Mouse (Mus musculus) hindbrain, embryonic 16.5 days (tissue): ENCODE results near the gene Qrich2. TPM values are rescaled to one million over a fixed set of nuclear protein-coding genes. Genes with fewer than 3 reads are reported as not detected.

Experiments
- ATAC-seq: fragments of 200-750 bp; cut with Nextera tagmentation; 2 replicates; pipeline ENCODE4 v1.8.0; 2017; ENCODE audit warnings: moderate TSS enrichment, moderate library complexity
- H3K27ac ChIP-seq: fragments of 300-500 bp; sonication (generic); 2 replicates; pipeline ENCODE4 v1.5.1; 2014; ENCODE audit warnings: low read depth, mild to moderate bottlenecking, control low read depth, low read length, moderate library complexity
- H3K27me3 ChIP-seq: fragments of 300-500 bp; sonication (generic); replicated peaks from 2 replicates; pipeline ENCODE4 v1.6.1; 2014; ENCODE audit warnings: low read length; ENCODE audit not compliant: control insufficient read depth, insufficient read depth
- H3K36me3 ChIP-seq: fragments of 300-500 bp; sonication (generic); 2 replicates; pipeline ENCODE4 v1.6.1; 2014; ENCODE audit warnings: mild to moderate bottlenecking, low read length, moderate library complexity, mixed read lengths; ENCODE audit not compliant: control insufficient read depth, insufficient read depth
- H3K4me1 ChIP-seq: fragments of 300-500 bp; sonication (generic); 2 replicates; pipeline ENCODE4 v1.6.1; 2014; ENCODE audit warnings: low read depth, low read length; ENCODE audit not compliant: control insufficient read depth, insufficient read depth
- H3K4me2 ChIP-seq: fragments of 300-500 bp; sonication (generic); 2 replicates; pipeline ENCODE4 v1.6.1; 2014; ENCODE audit warnings: mild to moderate bottlenecking, low read length, control low read depth, moderate library complexity
- H3K4me3 ChIP-seq: fragments of 300-500 bp; sonication (generic); 2 replicates; pipeline ENCODE4 v1.5.1; 2014; ENCODE audit warnings: mild to moderate bottlenecking, low read length, control low read depth, moderate library complexity
- H3K9ac ChIP-seq: fragments of 300-500 bp; sonication (generic); 2 replicates; pipeline ENCODE4 v1.6.1; 2014; ENCODE audit warnings: low read depth, mild to moderate bottlenecking, control low read depth, low read length, moderate library complexity
- H3K9me3 ChIP-seq: fragments of 300-500 bp; sonication (generic); 2 replicates; pipeline ENCODE4 v1.6.1; 2014; ENCODE audit warnings: mild to moderate bottlenecking, low read length, moderate library complexity; ENCODE audit not compliant: control insufficient read depth
- WGBS: fragments of 180-500 bp; shearing (Covaris S2); extraction: QIAGEN DNeasy Blood & Tissue Kit; methylation state at CpG from one replicate; pipeline ENCODE4 v1.1.7; 2014; 5-methylcytosine and 5-hydroxymethylcytosine counted together
- polyA plus RNA-seq: library from polyadenylated mRNA; unstranded; fragments of >200 nt; fragmentation: Nextera tagmentation; extraction: Ambion mirVana; gene quantifications from 2 replicates; pipeline ENCODE4 v1.2.1, GENCODE M21; 2015

Qrich2 gene
- polyA plus RNA-seq, 1 experiment from 2014 or later: 0.38 TPM

DNA sequence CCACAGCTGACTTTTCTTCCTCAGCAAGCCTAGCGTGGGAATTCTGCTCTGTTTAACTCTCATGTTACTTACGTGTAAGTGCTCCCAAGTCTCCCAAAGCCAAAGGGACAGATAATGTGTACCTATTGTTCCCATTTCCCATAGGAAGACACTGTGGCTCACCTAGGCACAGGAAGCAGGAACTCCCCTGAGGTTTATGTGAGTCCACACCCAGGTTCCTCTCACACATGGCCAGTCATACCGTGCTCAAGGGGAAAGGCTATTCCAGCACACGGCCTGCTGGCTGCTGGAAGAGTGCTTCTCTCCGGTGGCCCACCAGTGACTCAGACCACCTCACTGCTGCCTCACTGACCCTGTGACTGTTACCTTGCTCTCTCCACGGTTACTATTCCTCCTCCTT is 44.9 kb downstream of the Qrich2 start:
- no peak for ATAC-seq
- Histone ChIP-seq H3K9me3 (no peaks in the 10 kb centered on the region), H3K9ac (no peak overlapping the region), H3K4me3 (no peak overlapping the region), H3K36me3 (no peaks in the 10 kb centered on the region), H3K4me1 (no peaks in the 10 kb centered on the region), H3K27me3 (no peaks in the 10 kb centered on the region), H3K27ac (no peak overlapping the region), H3K4me2 (no peak overlapping the region)
- WGBS: 76% methylated on average over 6 of the region's 6 CpGs

DNA sequence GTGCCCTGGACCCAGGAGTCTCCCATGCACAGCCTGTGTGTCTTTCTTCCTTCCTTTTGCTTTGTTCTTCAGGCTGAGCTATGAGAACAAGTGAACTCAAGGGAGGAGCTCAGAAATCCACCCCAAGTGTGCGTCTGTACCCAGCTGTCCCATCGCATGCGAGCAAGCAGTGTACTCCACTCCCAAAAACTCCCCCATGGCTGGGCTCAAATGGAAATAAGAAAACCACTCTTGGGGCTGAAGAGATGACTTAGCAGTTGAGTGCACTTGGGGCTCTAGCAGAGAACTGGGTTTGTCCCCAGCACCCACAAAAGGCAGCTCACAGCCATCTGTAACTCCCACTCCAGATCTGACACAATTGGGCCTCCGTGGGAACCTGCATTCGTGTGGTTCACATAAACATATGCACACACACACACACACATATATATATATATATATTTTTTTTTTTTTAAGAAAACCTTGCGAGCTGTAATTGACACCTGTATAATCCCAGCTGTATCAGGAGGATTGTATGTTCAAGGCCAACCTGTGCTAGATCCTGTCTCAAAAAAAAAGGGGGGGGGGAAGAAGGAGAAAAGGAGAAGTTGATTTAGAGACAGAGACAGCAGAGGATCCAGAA is 47.1 kb downstream of the Qrich2 start:
- Histone ChIP-seq H3K4me2 (no peak overlapping the region), H3K36me3 (no peaks in the 10 kb centered on the region), H3K4me1 (no peaks in the 10 kb centered on the region), H3K4me3 (no peak overlapping the region), H3K9me3 (no peaks in the 10 kb centered on the region), H3K27ac (no peak overlapping the region), H3K27me3 (no peaks in the 10 kb centered on the region), H3K9ac (no peak overlapping the region)
- no peak for ATAC-seq
- WGBS: 81% methylated on average over 6 of the region's 6 CpGs

DNA sequence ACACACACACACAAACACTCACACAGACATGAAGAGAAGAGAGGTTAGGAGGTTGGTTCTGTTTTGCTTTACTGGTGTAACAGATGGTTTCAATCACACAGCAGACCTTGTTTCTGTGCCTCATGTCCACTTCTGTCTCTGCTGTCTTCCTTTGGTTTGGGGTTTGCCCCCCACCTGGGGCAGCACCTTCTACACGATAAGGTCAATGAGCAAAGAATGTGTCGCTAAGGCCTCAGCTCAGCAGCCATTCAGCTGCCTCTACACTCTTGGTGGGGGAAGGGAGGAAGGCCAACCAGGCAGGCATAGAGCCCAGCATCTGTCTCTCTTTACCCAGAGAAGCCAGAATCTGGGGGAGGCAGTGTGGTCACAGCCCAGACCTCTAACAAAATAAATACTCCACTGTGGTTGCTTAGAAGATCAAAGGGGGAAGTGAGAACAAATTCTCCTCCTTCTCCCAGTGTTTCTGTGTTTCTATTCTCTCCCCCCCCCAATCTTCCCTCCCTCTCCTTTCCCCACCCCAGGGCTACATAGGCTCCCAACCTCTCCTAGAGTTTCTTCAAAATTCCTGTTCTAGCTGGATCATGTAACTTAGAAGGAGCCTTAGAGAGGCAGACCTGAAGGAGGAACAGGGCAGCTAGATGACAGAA is 47.7 kb downstream of the Qrich2 start:
- H3K9me3 ChIP-seq: no peaks in the 10 kb centered on the region
- H3K4me2 ChIP-seq: no peak overlapping the region
- H3K36me3 ChIP-seq: no peaks in the 10 kb centered on the region
- no peak overlapping the region for H3K4me3 ChIP-seq
- H3K9ac ChIP-seq: no peak overlapping the region
- no peak for ATAC-seq
- H3K27me3 ChIP-seq: no peaks in the 10 kb centered on the region
- H3K4me1 ChIP-seq: peaks cover 2% of the 10 kb centered on the region; the same call in 1 of the 2 replicates
- 25% methylated on average over 2 of the region's 2 CpGs for WGBS
- no peak overlapping the region for H3K27ac ChIP-seq

DNA sequence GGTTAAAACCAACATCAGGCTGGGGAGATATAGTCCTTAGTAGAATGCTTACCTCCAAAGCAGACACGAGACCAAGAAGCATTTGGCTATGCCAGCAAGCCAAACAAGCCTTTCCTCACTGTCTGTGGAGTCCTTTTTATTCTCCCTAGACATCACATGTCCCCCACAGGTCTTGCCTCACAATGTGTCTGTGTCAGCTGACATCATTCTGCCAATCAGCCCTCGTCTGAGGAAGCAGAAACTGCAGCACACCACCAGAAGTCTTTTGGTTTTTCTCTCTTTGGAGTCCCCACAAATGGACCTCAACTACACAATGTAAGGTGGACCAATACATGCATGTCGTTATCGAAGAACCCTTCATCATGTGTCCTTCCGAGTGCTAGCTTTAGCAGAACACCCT is 49.0 kb downstream of the Qrich2 start:
- no peaks in the 10 kb centered on the region for H3K36me3 ChIP-seq
- no peak for ATAC-seq
- H3K4me1 ChIP-seq: peaks cover 3% of the 10 kb centered on the region; the same call in 1 of the 2 replicates
- no peak overlapping the region for H3K9ac ChIP-seq
- H3K4me2 ChIP-seq: no peak overlapping the region
- WGBS: 83% methylated on average over 5 of the region's 5 CpGs
- no peaks in the 10 kb centered on the region for H3K9me3 ChIP-seq
- H3K27ac ChIP-seq: no peak overlapping the region
- H3K4me3 ChIP-seq: no peak overlapping the region
- H3K27me3 ChIP-seq: no peaks in the 10 kb centered on the region

DNA sequence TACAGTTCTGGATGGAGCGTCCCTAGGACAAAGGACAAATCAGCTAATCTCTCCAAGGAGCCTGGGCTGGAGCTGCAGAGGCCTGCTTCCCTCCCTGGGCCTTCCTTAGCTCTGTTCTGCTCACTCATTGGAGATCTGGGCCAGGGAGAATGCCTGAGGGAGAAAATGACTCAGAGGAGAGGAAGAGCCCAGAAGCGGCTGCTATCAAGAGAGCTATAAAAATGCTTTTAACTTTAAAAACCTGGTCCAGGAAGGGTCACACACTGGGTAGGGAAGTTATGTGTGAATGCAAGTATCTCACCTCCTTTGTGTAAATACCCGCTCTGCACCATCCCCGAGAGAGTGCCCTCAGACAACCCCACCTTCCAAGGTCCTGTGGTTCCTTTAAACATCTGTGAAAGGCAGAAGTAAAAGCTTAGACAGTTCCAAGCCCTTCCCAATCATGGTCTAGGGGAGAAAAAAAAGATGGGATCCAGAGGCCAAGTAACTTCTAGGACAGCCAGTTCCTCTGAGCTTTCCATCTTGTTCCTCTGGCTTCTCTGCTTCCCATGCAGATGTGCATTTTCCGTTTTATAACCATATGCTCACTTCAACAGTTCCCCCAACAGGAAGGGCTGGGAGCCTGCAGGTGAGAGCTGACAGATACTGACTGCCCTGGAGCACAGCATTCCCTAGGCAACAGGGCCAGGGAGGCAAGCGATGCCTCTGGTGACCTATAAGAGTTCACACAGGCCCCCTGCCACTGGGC is 49.7 kb downstream of the Qrich2 start:
- 76% methylated on average over 6 of the region's 6 CpGs for WGBS

DNA sequence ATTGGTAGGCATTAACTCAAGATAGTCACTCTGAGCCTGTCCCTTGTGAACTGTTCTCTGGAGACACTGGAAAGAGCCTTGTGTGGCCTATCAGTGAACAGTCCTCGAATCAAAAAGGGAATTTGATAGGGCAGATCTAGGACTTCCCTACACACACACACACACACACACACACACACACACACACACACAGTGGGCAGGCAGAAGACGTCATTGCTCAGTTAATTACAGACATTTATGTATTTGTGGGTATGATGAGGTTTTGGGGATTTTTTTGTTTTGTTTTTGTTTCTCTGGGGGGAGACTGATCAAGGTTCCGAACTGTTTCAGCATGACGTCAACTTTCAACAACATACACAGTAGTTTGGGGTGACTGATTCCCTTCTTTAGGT is 52.4 kb downstream of the Qrich2 start:
- Histone ChIP-seq H3K4me3 (peak overlapping the region; percentile 87), H3K4me2 (peak overlapping the region; percentile 83), H3K27ac (peak overlapping the region; percentile 96), H3K9ac (peak overlapping the region; percentile 99), H3K9me3 (no peaks in the 10 kb centered on the region), H3K27me3 (no peaks in the 10 kb centered on the region), H3K4me1 (peaks cover 19% of the 10 kb centered on the region), H3K36me3 (no peaks in the 10 kb centered on the region)
- ATAC-seq: 0 out of 2 replicates have a peak, but pooled peaks have one; percentile 14
- 65% methylated on average over 4 of the region's 4 CpGs for WGBS

More for the DNA sequence above, 49.7 kb downstream of the Qrich2 start:
- H3K27ac ChIP-seq: no peak overlapping the region
- H3K9ac ChIP-seq: no peak overlapping the region
- peaks cover 9% of the 10 kb centered on the region for H3K4me1 ChIP-seq
- H3K27me3 ChIP-seq: no peaks in the 10 kb centered on the region
- no peak overlapping the region for H3K4me2 ChIP-seq
- no peak overlapping the region for H3K4me3 ChIP-seq
- no peaks in the 10 kb centered on the region for H3K36me3 ChIP-seq
- no peak for ATAC-seq
- H3K9me3 ChIP-seq: no peaks in the 10 kb centered on the region

DNA sequence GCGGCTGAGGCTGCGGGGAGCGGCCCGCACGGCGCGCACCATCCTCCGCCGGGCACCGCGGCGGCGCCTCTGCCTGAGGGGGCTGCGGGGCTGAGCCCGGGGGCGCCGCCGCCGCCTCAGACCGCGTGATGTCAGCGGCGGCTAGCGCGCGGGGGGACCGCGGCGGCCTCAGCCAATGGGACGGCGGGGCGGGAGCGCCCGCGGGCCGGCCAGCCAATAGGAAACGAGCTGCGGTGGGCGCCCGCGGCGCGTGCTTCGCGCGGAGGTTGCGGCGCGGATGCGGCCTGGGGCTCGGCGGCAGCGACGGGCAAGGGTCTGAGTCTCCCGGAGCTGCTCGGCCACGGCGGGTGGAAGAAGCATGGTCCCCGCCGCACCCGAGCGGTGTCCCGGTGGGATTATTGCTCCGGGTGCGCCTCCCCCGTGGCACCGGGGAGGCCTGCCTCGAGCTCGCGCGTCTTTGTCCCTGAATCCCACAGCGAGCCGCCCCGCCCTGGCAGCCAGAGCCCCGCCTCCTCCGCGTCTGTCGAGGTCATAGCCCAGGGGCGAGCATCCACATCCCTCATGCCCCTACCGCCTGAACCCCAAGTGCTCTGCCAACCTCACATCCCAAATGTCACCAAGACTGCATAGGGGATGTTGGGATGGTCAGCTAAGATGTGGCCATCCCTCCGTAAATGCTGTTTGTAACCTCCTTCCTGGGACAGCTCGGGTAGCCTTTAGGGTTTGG is 53.0 kb downstream of the Qrich2 start, which contains the start of gene Rnf157:
Gene Rnf157 (minus strand): TSS at position 129 of the 727 bp plus-strand sequence.
- peak within 1 kb of the TSS; percentile 87 for H3K4me3 ChIP-seq
- peaks cover 19% of the 10 kb centered on the region for H3K4me1 ChIP-seq
- peak within 1 kb of the TSS; percentile 99 for H3K9ac ChIP-seq
- no peaks in the 10 kb centered on the region for H3K36me3 ChIP-seq
- peak within 1 kb of the TSS; percentile 83 for H3K4me2 ChIP-seq
- peak; percentile 96 for ATAC-seq
- H3K27me3 ChIP-seq: no peaks in the 10 kb centered on the region
- H3K9me3 ChIP-seq: no peaks in the 10 kb centered on the region
- peak within 1 kb of the TSS; percentile 96 for H3K27ac ChIP-seq
- 2% methylated on average over 52 of the region's 82 CpGs for WGBS

DNA sequence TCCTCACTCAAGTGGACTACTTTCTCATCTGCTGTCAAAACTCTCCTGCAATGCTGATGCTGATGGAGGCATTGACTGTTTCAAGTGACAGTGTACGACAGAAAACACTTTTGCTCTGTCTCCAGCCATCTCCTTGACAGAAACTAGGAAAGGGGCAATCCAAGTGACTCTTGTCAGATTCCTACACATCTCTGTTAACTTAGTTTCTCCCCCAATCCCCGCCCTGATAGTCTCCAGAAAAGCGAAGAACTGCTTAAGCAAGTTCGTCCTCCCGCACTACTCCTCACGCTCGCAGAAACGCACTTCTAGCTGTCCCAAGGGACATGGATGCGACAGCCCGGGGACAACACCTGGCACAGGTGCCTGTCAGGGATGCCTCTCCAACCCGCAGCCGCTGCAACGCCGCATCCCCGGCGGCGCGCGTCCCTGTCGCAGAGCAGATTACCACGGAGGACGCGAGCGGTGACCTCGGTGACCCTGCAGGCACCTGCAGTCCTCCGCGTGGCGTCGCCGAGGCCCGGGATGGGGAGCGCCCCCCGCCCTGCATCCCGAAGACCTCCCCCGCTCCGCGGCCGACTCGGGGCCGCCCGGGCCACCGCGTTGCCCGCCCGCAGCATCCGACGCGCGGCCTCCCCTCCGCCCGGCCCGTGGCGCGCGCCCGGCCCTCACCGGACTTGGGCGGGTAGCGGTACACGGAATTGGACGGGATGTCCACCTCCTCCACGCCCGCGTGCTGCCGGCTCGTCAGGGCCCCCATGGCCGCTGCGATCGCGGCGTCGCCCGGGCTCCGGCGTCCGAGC is 53.8 kb downstream of the Qrich2 start:
- Histone ChIP-seq H3K9ac (peak overlapping the region; percentile 99), H3K27ac (peak overlapping the region; percentile 96), H3K27me3 (no peaks in the 10 kb centered on the region), H3K9me3 (no peaks in the 10 kb centered on the region), H3K4me1 (peaks cover 19% of the 10 kb centered on the region), H3K36me3 (no peaks in the 10 kb centered on the region), H3K4me2 (peak overlapping the region; percentile 83), H3K4me3 (peak overlapping the region; percentile 87)
- 2% methylated on average over 63 of the region's 76 CpGs for WGBS
- ATAC-seq: peak; percentile 44; the same call in 1 of the 2 replicates
